Mouse (Mus musculus) cerebellum, postnatal 10 days (tissue): Measurements from ENCODE around the gene Gspt1.
"Not testable (repeated sequence)": the region's sequence is repeated elsewhere in the genome, so short reads cannot be mapped to it uniquely, and the experiment has no call there.

ENCODE experiments used
- DNase-seq, 2 experiments: peaks; one replicate each; pipeline ENCODE4 v3.0.0; 2021; ENCODE audit warnings: mixed read lengths in 2 of 2

The Gspt1 gene

DNA sequence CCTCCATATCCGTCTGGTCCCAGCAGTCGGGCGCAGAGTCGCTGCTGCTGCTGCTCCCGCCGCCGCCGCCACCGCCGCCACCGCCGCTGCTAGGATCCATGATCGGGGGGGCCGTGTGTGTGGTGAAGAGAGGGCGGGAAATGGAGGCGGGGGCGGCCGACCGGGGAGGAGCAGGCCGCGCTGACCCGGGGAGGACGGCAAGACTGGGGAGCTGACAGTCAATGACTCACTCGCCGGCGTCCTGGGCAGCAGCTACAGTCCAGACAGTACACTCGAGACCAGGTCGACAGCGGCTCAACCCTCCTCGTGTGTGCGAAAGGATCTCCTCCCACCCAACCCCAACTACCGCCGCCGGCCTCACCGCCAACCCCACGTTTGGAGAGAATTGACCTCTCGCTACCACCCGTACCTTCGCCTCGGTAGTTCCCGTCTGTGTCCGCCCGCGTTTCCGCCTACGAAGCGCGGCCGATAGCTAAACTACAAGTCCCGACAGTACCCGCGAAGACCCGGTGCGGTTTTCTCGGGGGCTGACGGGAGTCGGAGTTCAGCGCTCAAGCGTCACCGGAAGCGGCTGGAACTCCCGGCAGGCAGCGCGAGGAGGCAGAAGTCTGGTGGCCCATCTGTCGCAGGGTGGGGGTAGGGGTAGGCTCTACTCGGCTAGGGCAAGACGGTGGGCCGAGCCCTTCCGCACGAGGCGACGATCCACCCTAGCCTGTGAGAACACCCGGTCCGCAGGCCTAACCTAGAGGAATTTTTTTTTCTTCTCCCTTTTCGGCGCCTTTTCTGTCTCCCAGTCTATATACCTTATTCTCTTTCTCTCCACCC is at the start of gene Gspt1:
Gspt1 (minus strand) TSS at position 428 of the 825 bp plus-strand sequence.
- DNase-seq: peak; percentile 98 to 99

DNA sequence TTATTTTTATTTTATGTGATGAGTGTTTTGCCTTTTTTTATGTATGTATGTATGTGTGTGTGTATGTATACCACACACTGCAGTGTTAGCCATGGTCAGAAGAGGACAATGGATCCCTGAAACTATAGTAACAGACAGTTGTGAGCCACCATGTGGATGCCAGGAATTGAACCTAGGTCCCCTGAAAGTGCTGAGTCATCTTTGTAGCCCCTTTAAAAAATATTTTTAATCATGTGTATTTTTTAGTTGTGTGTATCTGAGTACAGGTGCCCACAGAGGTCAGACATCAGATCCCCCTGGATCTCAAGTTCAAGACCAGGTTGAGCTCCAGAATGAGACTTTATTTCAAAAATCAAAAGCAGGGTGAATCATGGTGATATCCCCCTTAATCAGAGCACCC is 49.6 kb upstream of the Gspt1 start:
- no peak for DNase-seq

DNA sequence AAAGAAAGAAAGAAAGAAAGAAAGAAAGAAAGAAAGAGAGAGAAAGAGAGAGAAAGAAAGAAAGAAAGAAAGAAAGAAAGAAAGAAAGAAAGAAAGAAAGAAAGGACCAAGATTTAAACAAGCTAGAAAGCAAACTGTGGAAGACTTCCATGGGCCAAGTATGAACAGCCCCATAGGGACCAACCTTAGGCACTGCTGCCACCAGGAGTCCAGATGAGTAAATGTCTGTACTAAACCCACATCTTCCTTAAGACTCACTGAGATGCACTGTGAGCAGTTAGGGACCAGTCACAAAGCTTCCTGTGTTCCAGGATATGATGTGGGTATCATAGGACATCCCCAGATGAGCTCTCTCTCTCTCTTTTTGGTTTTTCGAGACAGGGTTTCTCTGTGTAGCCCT is 43.6 kb upstream of the Gspt1 start:
- DNase-seq: not testable (repeated sequence)

DNA sequence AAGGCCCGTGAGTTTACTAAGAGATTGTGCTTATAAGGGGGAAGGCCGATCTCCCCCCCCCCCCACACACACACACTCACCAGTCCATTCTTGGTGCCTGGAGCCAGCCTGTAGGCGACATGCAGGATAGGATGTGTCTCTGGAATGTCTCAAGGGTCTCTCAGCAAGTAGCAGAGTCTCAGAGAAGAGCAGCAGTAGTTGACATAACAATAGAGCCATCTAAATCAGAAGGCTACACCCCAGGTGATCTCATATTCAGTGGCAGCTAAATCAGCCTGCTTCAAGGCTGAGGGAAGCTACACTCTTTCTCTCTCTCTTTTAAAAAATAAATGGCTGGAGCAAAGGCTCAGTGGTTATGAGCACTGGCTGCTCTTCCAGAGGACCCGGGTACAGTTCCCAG is 41.5 kb upstream of the Gspt1 start:
- not testable (repeated sequence) for DNase-seq

DNA sequence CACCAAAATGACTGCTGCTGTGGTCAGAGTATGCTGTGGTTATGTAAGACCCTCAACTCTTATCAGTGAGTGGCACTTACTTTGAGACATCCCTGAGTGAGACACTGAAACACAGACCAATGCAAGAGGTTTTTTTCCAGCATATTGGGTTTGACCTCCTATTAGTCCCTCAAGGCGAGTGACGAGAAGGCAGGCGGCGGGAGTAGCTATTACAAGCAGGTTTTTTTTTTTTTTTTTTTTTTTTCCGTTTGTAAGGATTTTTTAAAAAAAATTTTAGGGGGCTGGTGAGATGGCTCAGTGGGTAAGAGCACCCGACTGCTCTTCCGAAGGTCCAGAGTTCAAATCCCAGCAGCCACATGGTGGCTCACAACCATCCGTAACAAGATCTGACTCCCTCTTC is 34.7 kb upstream of the Gspt1 start:
- not testable (repeated sequence) for DNase-seq

DNA sequence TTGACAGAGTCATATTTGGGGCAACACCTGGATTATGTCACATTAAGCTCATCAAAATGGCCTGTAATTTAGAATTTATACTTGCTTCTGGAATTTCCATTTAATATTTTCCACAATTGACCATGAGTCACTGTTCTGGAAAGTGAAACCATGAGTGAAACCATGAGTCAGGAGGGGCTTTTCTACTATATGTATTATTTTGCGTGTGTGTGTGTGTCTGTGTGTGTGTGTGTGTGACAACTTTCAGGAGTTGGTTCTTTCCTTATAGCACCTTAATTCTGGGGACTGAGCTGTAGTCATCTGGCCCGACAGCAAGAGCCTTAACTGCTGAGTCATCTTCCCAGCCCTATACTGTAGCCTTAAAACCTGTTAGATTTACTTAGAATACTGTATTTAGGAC is 31.8 kb upstream of the Gspt1 start:
- DNase-seq: no peak

DNA sequence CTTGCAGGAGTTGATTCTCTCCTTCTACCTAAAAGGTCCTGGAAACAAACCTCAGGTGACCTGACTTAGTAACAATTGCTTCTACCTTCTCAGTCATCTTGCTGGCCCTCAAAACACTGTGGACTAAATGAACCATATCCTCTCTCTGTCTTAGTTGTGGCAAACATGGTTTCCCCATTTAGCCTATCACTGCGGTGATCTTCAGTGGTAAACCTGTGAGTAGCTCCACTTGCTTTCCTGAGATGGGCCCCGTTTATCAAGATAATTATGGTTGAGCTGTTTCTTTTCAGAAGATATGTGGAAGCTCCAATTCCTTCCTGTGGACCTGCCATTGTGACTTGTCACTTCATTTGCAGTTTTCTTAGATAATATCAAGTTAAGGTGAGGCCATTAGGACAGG is 30.8 kb upstream of the Gspt1 start:
- no peak for DNase-seq

DNA sequence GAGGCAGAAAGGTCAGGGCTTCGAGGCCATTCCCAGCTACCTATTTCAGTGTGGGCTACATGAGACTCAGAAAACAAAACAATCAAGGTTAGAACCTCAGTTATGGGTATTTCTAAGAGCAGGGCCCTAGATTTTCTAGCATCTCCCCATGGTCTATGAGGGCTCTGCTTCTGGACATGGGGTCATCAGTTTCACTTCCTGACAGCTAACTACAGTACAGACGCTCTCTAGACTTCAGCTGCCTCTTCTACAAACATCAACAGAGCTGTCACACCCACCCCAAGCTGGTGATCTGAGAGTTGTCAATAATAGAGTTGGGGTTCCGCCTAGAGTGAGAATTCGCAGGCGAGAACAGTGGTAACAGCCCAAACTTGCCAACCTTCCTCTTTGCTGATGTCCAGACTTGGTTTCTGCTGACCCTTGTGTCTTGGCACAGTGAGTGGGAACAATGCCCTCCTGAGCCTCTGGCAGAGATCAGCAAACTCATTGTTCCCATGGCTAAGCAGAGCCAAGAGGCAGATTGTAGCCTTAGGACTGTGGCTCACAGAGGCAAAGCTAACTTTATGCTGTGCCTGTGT is 28.6 kb upstream of the Gspt1 start:
- DNase-seq: peak in 1 of 2 experiments; percentile 8

DNA sequence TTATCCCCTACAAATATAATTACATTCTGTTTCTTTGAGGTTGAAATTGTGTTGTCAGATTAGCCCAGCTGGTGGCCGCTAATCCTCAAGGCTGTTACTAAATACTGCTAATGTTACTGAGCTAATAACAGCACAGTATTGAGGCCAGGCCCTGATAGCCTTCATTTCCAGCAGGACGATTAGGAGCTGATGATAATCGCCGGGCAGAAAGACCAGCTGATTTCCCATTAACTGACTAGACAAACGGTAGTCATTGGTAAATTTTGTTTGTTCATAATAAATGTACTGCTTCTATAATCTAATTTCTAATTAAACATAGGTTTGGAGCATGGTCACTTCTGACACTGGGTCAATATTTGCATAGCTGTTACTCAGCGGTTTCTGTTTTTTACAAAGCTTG is 24.7 kb upstream of the Gspt1 start:
- DNase-seq: no peak

DNA sequence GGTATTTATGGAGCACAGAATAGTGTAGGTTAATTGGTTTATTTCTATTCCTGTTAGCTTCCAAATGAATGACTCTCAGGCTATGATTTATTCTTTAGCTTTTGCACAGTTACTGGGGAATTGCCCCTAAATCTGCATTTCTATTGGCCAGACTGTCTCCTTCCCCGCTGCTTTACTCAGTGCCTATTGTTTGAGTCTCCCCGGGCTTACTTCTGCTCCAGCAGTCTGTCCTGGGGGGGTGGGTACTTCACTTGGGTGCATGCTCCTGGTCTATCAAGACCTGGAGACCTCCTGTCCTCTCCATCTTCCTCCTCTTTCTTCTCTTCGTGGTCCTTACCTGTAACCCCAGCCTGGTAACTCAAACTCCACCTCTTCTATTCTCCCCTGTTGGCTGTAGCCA is 22.8 kb upstream of the Gspt1 start:
- no peak for DNase-seq

DNA sequence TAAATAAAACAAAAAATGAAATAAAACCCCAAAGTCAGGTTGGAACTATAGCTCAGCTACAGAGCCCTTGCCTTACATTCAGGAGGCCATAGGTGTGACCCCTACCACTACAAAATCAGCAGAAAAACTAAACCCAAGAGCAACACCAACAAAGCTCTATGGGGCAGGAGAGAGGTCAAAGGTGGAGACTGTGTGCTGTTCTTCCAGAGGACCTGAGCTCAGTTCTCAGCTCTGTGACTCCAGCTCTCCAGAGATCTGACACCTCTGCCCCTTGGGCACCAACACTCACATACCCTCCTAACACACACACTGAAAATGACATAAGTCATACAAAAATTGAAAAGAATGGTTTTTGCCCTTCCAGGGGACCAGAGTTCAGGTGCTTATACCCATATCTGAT is 16.9 kb upstream of the Gspt1 start:
- no peak for DNase-seq

DNA sequence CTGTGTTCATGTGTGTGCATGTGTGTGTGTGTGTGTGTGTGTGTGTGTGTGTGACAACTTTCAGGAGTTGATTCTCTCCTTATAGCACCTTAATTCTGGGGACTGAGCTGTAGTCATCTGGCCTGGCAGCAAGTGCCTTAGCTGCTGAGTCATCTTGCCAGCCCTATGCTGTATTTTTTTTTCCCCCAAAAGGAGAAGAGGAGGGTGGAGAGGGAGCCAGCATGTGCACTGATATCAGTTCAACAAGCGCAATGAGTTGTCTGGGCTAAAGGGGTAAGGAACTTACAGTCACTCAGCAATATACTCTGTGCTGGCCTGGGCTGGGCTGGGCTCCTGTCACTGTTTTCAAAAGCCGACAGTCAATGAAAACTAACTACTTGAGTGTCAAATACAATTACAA is 16.5 kb upstream of the Gspt1 start:
- DNase-seq: no peak

DNA sequence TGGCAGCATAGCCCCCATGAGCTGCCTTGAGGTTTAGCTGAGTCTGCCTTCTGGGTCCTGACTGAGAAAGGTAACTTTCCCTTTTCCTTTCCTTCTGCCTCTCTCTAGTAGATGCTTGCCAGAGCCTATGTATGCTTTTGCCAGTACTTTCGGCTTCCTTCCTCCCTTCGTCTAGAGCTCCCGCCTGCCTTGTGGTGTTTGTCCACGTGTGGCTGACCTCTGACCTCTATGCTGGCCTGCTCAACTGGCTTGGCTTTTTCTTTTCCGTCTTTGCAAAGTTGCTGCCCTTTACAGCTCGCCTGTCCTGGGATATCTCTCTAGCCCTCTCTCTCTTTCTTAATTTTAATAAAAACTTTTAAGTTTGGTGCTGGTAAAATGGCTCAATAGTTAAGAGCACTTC is 15.7 kb upstream of the Gspt1 start:
- DNase-seq: no peak

DNA sequence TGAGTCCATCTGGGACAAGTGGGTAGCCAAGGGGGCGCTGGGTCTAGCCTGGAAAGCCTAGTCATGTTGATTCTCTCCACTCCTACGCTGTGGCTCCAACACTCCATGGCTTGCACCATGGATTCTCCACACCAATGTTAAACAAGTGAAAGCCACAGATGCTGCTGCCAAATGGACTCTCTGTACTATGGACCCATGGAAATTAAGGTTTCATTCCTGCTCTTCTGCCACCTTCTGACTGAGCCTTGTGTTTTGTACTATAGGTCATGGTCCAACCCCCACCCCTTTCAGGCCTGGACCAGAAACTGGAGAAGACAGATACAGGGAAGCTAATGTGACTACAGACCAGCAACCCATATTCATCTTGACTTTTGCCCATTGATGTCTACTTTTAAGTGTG is 12.4 kb upstream of the Gspt1 start:
- DNase-seq: no peak

DNA sequence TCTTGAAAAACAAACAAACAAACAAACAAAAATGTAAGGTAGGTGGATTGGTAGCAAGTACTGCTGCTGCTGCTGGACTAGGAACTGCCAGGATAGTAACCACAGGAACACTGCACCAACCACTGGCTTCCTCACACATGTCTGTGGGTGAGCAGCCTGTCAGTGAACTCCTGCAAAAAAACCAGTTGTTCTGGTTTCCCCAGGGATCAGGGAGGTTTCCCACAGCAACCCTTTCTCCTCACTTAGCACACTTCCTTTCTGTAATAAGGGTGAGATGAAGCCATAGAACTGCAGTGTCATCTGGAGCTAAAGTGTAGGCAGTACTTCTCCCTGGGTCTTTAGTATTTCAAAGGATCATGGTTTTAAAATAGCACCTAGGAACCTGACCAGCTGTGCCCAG is 9.1 kb upstream of the Gspt1 start:
- DNase-seq: no peak

DNA sequence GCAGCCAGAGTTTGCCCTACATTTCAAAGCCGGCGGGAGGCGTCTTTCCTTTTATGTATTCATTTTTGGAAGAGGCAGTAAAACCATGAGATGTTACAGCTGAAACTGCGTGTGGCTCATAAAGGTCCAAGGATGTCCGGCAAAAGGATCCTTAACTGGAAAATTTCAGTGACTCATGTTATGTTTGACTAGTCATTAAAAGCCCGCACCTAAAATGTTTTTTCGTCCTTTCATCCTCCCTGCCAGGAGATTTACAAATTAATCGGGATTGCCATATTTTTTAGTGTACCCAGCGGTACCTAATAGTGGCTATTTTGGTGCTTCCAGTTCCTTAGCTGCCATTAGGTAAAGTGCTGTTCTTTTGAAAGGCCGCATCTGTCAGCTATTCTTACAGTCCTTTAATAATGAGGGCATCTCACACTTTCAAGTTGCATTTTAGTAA is 619 bp upstream of the Gspt1 start:
- no peak for DNase-seq

DNA sequence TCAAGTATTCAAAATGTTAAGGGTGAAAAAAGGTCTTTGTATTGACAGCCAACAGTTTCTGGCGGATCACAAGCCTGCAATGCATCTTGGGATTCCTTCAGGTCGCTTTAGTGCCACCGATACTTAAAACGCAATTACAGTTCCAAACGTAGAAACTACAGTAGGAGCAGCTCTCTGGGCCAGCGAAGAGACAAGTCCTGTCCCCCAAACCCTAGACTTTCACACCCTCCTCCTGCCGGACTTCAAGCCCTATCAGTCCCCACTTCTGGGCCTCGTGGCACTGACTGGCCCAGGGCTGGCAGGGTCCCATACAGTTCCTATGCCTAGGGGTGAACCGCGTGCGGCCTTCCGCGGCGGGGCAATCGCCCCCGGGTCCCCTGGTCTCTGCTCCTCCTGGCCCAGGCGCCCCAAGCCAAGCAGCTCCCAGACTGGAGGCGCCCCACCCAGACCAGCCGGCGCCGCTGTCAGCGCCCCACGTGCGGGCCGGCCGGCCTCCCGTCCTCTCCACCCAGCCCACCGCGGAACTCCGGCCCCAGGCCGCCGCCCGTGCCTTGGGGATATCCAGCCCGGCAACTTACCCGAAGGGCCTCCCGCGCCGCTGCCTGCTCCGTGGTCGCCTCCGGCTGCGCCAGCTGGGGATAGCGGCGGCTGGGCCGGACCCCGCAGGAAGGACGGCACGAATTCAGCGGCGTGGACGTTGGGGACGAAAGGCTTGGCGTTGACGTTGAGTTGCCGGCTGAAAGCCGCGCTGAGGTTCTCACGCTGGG is 877 bp downstream of the Gspt1 start:
- peak; percentile 63 to 69 for DNase-seq

DNA sequence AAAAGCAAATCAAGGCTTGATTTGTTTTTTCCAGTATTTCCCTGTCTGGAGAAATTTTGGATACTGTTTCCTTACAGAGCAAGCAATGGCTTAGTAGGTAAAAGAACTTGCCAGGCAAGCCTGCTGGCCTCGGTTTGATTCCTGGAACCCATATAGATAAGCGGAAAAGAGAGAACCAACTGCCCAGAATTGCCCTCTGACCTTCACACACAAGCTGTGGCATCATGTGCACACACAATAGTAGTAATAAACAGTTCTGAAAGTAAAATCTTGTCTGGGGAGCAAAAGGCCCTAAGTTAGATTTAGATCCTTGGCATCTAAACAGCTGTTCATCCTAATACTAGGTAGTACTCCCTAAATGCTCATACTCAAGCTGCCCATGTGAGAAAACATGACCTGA is 6.3 kb downstream of the Gspt1 start:
- no peak for DNase-seq

DNA sequence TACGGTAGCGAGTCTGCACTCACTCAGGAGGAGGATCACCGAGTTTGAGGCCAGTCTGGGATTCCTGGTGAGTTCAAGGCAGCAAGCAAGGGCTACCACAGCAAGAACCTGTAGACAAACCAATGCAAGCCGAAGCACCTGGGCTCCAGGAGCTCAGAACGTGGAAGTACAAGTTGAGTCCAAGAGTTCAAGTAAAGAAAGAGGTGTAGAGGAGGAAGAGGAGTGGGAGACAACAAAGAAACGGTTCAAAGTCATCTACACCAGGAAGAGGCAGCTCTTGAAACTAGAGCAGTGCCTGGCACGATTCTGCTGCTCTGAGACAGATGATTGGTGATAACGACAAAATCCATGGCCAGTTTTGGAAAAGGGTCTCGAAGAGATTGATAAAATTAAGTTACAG is 8.4 kb downstream of the Gspt1 start:
- no peak for DNase-seq

DNA sequence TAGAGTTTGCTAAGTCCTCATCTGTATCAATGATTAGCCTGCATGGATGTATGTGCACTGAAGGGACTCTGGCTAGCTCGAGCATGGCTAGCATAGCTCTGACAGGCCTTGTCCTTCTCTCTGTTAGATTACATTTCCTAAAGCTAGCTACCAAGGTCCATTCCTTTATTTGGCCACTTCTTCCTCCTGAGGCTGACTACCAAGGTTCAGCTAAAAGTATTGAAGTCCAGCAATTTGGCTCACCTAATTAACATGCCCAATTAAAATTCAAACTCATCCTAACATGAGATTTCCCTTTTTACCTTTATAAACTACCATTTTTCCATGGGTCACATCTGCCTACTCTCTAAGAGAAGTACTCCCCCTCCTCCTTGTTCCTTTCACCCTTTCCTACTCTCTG is 11.7 kb downstream of the Gspt1 start:
- no peak for DNase-seq

DNA sequence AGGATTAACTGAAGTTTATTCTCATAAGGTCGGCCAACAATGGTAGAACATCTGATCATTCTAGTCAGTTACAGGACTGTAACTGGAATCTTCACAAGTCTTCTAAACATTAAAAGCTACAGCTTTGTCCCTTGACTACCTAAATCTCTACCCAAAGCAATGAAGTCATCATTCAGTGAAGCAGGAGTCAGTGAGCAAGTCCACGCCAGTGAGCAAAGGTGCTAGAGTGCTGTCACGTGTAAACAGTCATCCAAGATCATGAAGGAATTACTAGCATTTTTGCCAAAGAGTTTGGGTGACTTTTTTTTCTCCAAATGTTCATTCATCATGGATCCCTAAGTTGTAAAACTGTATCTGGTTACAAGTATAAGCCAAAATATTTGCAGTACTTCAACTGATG is 36.3 kb downstream of the Gspt1 start:
- DNase-seq: no peak

DNA sequence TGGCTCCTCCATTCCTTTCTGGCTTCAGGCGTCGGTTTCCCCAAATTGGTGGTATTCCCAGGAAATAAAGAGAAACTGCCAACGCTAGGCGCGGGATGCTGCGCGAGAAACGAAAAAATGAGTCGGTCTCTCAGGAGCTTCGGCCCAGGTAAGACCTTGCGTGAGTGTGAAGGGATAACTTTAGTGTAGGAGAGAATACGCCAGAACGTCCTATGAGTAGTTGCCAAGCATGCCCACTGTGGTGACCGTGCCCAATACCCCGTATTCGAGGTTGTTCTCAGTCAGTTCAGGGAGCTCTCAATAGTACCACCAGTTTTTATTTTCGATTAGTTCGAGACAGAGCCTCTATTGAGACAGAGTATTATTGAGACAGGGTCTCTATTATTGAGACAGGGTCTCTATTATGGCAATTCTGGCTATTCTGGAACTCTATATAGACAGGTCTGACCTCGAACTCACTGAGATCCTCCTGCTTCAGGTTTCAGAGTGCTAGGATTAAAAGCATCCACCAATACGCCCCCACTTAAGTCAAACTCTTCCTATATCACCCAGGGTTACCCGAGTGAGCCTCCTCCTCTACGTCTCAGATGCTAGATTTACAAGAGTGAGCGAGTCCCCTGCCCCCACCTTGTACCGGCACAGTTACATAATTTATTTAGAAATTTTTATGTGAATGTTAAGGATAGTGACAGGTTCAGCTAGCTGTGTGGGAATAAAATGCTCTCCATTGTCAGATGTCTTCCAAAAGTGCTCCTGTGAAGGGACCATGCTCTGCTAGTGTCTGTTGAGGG is 50.3 kb downstream of the Gspt1 start:
- DNase-seq: no peak
